Mouse (Mus musculus): ENCODE data around the gene Gcn1l1. TPM values are rescaled to one million over a fixed set of nuclear protein-coding genes. Genes with fewer than 3 reads are reported as not detected.

Gene Gcn1l1
- polyA plus RNA-seq, 1 experiment from 2014 or later: 41.7 TPM

DNA sequence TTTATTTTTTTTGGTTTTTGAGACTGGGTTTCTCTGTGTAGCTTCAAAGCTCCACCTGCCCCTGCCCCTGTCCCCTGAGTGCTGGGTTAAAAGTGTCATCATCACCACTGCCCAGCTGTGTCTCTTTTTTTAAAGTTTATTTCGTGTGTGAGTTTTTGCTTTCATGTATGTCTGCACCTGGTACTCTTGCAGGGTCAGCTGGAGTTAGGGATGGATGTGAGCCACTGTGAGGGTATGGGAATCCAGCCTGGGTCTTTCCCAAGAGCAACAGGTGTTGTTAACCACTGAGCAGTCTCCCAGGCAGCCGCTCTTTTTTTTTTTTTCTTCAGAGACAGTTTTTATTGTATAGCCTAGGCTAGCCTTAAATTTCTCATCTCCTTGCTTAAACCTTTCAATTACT lies 21.7 kb downstream of the Gcn1l1 start:
- 91% methylated on average over 2 of the region's 2 CpGs for WGBS
- Histone ChIP-seq H3K36me3 (ENCODE audit: poor library complexity, severe bottlenecking) (peaks cover 98% of the 10 kb centered on the region), H3K4me1 (0 out of 2 replicates have a peak, but pooled peaks cover 6% of the 10 kb centered on the region), H3K4me2 (no peak overlapping the region), H3K9ac (no peak overlapping the region), H3K4me3 (no peak overlapping the region), H3K27me3 (no peaks in the 10 kb centered on the region), H3K27ac (no peak overlapping the region), H3K9me3 (replicated peaks) (peaks cover 16% of the 10 kb centered on the region)
- no peak for ATAC-seq

DNA sequence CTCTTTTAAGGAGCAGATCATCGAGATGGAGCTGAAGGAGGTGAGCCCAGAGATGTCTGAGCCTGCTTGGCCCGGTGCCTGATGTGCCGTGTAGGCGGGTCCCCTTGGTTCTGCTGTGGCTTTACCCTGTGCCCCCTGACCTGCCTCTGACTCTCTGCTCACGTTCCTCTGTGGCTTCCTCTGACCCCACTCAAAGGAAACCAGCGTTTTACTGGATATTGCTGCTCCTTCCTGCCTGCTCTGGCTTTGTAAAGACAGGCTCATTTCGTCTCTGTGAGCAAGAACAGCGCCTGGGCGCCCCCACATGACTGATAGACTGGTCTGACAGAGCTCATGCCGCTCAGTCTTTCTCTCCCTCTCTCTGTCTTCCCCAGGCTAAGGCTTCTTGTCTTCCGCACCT lies 26.0 kb downstream of the Gcn1l1 start:
- H3K9me3 ChIP-seq (replicated peaks): no peaks in the 10 kb centered on the region
- peaks cover 98% of the 10 kb centered on the region for H3K36me3 ChIP-seq (ENCODE audit: poor library complexity, severe bottlenecking)
- no peak overlapping the region for H3K4me3 ChIP-seq
- H3K27me3 ChIP-seq: no peaks in the 10 kb centered on the region
- no peak overlapping the region for H3K27ac ChIP-seq
- 0 out of 2 replicates have a peak, but pooled peaks cover 5% of the 10 kb centered on the region for H3K4me1 ChIP-seq
- H3K4me2 ChIP-seq: no peak overlapping the region
- ATAC-seq: no peak
- H3K9ac ChIP-seq: no peak overlapping the region
- WGBS: 88% methylated on average over 11 of the region's 11 CpGs

DNA sequence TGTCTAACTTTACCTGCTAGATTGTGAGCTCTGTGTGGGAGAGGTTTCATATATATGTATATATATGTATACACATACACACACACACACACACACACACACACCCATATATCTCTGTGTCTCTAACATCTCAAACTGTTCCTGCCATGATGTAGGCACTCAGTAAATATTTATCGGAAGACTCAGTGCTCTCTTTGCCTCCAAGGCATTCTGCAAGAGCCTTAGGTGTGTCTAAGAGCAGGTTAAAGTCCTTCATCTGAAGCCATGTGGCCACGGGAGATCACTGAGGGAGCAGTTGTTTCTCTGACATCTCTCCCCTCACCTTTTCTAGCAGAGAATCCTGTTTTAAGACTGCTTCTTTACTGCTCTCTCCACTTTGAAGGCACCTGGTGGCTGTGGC lies 26.5 kb downstream of the Gcn1l1 start:
- no peak overlapping the region for H3K4me3 ChIP-seq
- WGBS: 92% methylated on average over 2 of the region's 2 CpGs
- no peaks in the 10 kb centered on the region for H3K27me3 ChIP-seq
- no peaks in the 10 kb centered on the region for H3K4me1 ChIP-seq
- H3K9ac ChIP-seq: no peak overlapping the region
- ATAC-seq: no peak
- H3K4me2 ChIP-seq: no peak overlapping the region
- H3K27ac ChIP-seq: no peak overlapping the region
- peaks cover 98% of the 10 kb centered on the region for H3K36me3 ChIP-seq (ENCODE audit: poor library complexity, severe bottlenecking)
- no peaks in the 10 kb centered on the region for H3K9me3 ChIP-seq (replicated peaks)

DNA sequence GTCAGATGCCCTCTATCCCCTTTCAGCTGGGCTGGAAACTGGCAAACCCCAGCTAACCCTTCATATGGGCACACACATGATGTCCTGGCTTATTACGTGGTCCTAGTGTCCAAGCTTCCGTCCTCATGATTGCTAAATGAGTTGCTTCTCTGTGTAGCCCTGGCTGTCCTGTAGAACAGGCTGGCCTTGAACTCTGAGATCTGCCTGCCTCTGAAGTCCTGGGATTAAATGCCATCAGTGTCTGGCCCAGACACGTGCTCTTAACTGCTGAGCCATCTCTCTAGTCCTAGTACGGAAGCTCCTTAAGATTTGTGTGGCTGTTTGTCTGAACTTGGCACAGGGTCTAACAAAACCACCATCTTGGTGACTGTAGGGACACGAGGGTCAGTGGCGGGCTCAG lies 38.5 kb downstream of the Gcn1l1 start:
- Histone ChIP-seq H3K27me3 (no peaks in the 10 kb centered on the region), H3K9ac (no peak overlapping the region), H3K36me3 (ENCODE audit: poor library complexity, severe bottlenecking) (peaks cover 87% of the 10 kb centered on the region), H3K4me2 (no peak overlapping the region), H3K9me3 (replicated peaks) (no peaks in the 10 kb centered on the region), H3K4me3 (no peak overlapping the region), H3K4me1 (no peaks in the 10 kb centered on the region), H3K27ac (no peak overlapping the region)
- no peak for ATAC-seq
- WGBS: 97% methylated on average over 6 of the region's 6 CpGs

DNA sequence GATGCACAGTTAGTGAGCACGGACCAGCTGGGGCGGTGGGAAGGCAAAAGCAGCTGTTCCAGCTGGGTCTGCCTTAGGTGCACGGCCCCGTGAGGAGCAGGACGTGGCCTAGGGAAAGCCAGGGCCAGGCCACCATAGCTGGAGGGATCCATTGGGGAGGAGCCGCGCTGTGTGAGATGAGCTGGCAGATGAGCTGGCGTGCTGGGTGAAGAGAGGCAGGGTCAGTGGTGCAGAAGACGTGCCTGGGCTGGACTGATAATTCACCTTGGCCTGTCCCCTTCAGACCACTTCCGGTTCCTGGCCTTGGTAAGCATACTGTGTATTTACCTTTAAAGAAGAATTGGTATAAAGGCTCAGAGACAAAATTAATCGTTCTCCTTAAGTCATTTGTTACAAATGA lies 46.5 kb downstream of the Gcn1l1 start:
- H3K9ac ChIP-seq: no peak overlapping the region
- peaks cover 98% of the 10 kb centered on the region for H3K36me3 ChIP-seq (ENCODE audit: poor library complexity, severe bottlenecking)
- 98% methylated on average over 11 of the region's 11 CpGs for WGBS
- H3K27me3 ChIP-seq: no peaks in the 10 kb centered on the region
- H3K4me1 ChIP-seq: no peaks in the 10 kb centered on the region
- ATAC-seq: no peak
- no peaks in the 10 kb centered on the region for H3K9me3 ChIP-seq (replicated peaks)
- H3K4me2 ChIP-seq: no peak overlapping the region
- H3K4me3 ChIP-seq: no peak overlapping the region
- no peak overlapping the region for H3K27ac ChIP-seq

DNA sequence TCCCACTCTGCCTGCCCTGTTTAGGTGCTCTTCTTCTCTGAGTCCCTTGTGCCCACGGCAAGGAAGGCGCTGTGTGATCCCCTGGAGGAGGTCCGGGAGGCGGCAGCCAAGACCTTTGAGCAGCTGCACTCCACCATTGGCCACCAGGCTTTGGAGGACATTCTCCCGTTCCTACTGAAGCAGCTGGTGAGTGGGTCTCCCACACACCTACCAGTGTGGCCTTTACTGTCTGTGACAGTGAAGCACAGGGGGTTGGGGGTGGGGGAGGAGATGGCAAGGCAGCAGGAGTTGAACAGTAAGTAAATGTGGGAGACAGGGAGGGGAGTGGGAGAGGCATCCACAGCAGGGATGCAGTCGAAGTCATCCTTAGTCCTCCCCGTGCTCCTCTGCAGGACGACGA lies 48.3 kb downstream of the Gcn1l1 start:
- H3K4me1 ChIP-seq: no peaks in the 10 kb centered on the region
- H3K9ac ChIP-seq: no peak overlapping the region
- no peak overlapping the region for H3K4me2 ChIP-seq
- 94% methylated on average over 9 of the region's 9 CpGs for WGBS
- no peaks in the 10 kb centered on the region for H3K27me3 ChIP-seq
- peaks cover 100% of the 10 kb centered on the region for H3K36me3 ChIP-seq (ENCODE audit: poor library complexity, severe bottlenecking)
- no peak overlapping the region for H3K27ac ChIP-seq
- no peak overlapping the region for H3K4me3 ChIP-seq
- ATAC-seq: no peak
- no peaks in the 10 kb centered on the region for H3K9me3 ChIP-seq (replicated peaks)

DNA sequence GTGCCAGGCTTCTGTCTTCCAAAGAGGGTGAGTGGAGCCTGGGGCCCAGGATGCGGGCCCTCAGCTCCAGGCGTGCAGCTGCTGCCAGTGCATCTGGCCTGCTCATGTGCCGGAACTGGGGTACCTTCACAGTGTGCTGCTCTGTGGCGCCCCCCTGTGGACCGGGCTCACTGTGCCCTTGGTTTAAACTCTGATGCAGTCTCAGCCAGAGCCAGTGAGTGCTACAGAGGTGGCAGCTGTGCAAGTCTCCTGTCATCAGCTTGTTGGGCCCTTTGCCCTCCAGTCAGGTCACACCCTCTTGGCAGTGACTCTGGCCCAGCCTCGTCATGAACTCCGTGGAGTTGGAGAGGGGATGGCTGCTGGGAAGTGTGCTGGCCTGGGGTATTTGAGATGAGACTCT lies 49.9 kb downstream of the Gcn1l1 start:
- H3K4me3 ChIP-seq: no peak overlapping the region
- WGBS: 85% methylated on average over 7 of the region's 7 CpGs
- no peaks in the 10 kb centered on the region for H3K4me1 ChIP-seq
- no peak overlapping the region for H3K27ac ChIP-seq
- no peaks in the 10 kb centered on the region for H3K27me3 ChIP-seq
- no peak overlapping the region for H3K4me2 ChIP-seq
- no peak for ATAC-seq
- H3K9ac ChIP-seq: no peak overlapping the region
- no peaks in the 10 kb centered on the region for H3K9me3 ChIP-seq (replicated peaks)
- peaks cover 100% of the 10 kb centered on the region for H3K36me3 ChIP-seq (ENCODE audit: poor library complexity, severe bottlenecking)

DNA sequence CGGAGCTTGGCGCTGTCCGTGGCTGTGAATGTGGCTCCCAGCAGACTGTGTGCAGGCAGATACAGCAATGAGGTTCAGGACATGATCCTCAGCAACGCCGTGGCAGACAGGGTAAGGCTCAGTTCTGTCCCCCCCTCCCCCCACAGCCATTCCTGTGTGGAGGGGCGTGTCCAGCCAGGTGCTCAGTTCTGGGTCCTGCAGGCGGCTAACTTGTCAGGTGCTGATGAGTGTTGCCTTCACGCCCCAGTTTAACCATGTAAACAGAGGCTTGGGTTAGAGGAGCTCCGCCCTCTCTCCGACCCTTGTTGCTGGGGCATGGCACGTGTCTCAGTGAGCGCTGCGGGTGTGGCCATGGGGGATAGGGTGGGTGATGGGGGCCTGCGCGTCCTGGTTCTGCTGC lies 54.6 kb downstream of the Gcn1l1 start:
- ATAC-seq: no peak
- H3K36me3 ChIP-seq (ENCODE audit: poor library complexity, severe bottlenecking): peaks cover 80% of the 10 kb centered on the region
- no peaks in the 10 kb centered on the region for H3K27me3 ChIP-seq
- H3K4me2 ChIP-seq: no peak overlapping the region
- H3K4me1 ChIP-seq: no peaks in the 10 kb centered on the region
- WGBS: 95% methylated on average over 15 of the region's 15 CpGs
- no peaks in the 10 kb centered on the region for H3K9me3 ChIP-seq (replicated peaks)
- no peak overlapping the region for H3K9ac ChIP-seq
- H3K4me3 ChIP-seq: no peak overlapping the region
- H3K27ac ChIP-seq: no peak overlapping the region

DNA sequence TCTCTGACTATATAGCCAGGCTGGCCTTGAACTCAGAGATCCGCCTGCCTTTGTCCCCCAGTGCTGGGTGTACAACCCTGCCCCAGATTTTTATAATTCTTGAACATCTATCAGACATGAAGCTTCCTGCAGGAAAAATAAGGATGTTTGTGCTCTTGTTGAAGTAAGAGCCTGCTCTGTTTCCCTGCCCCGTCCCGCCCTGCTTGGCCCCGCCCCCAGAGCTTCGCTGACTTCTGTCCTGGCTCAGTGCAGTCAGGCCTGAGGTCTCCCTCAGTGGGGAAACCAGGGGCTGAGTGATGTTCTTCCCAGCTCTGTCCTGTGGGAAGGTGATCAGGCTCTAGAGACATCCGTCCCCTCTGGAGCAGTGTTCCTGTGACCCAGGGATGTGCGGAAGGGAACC lies 57.6 kb downstream of the Gcn1l1 start:
- Histone ChIP-seq H3K9me3 (replicated peaks) (no peaks in the 10 kb centered on the region), H3K9ac (no peak overlapping the region), H3K4me2 (no peak overlapping the region), H3K4me3 (no peak overlapping the region), H3K36me3 (ENCODE audit: poor library complexity, severe bottlenecking) (peaks cover 51% of the 10 kb centered on the region), H3K4me1 (no peaks in the 10 kb centered on the region), H3K27me3 (no peaks in the 10 kb centered on the region), H3K27ac (no peak overlapping the region)
- WGBS: 90% methylated on average over 7 of the region's 7 CpGs
- ATAC-seq: no peak

DNA sequence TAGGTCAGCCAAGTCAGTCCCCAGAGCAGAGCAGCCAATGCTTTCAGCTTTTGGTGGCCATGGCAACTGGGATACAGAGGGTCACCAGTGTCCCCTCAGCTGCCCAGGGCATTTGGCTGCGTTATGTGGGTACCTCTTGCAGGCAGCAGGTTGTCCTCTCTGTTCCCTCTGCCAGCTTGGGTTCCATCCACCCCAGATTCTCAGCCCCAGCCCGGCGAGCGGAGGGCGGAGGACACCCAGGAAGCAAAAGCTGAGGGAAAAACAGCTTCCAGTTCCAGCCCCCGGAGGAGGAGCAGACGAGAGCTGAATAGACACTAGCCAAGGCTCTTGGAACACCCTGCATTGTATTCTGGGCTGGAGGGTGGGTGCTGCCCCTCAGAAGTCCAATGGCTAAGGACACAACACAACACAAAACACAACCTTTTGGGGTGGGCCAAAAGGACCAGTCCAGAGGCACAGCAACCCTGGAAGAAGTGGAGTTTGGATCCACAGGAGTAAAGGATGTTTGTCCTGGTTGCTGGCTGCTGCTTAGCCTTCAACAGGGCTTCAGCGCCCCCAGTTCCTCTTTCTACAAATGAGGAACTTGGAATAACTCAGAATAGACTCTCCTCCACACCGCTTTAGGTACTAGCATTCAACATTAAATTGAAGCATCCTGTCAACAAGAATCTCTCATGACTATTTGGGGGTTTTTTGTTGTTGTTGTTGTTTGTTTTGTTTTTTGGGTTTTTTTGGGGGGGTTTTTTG lies 58.8 kb downstream of the Gcn1l1 start:
- Histone ChIP-seq H3K4me1 (no peaks in the 10 kb centered on the region), H3K4me3 (no peak overlapping the region), H3K27me3 (no peaks in the 10 kb centered on the region), H3K36me3 (ENCODE audit: poor library complexity, severe bottlenecking) (peaks cover 39% of the 10 kb centered on the region), H3K27ac (no peak overlapping the region), H3K4me2 (no peak overlapping the region), H3K9me3 (replicated peaks) (no peaks in the 10 kb centered on the region), H3K9ac (no peak overlapping the region)
- 82% methylated on average over 9 of the region's 9 CpGs for WGBS
- no peak for ATAC-seq

DNA sequence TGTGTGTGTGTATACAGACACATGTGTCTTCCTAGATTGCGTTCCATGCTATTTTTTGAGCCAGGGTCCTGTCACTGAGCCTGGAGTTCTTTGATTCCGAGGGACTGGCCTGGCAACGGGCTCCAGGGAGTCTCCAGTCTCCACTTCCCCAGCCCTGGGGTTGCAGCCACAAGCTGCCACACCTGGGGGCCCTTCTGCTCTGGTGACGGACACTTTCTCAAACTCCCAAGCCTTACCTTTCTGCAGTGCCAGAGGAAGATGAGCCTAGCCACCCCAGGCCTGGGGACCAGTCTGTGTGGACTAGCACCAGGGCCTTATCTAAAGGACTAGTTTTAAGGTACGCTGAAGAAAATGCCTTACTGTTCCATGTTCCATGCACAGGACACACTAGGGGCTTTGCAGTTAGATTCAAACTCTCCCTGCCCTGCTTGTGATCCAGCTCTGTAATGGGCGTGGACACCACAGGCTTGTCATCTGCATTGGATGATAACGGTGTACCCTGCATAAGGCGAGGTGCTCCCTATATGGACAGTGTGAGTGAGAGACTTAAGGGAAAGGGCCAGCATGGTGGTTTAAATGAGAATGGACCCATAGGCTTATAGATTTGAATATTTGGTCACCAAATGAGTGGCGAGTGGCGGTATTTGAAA lies 61.3 kb downstream of the Gcn1l1 start:
- peaks cover 14% of the 10 kb centered on the region for H3K36me3 ChIP-seq (ENCODE audit: poor library complexity, severe bottlenecking)
- no peak overlapping the region for H3K27ac ChIP-seq
- no peak overlapping the region for H3K4me3 ChIP-seq
- H3K9ac ChIP-seq: 0 out of 2 replicates have a peak overlapping the region, but pooled peaks have one; percentile 6
- ATAC-seq: no peak
- no peaks in the 10 kb centered on the region for H3K27me3 ChIP-seq
- WGBS: 89% methylated on average over 10 of the region's 10 CpGs
- H3K9me3 ChIP-seq (replicated peaks): no peaks in the 10 kb centered on the region
- H3K4me2 ChIP-seq: no peak overlapping the region
- peaks cover 10% of the 10 kb centered on the region for H3K4me1 ChIP-seq

DNA sequence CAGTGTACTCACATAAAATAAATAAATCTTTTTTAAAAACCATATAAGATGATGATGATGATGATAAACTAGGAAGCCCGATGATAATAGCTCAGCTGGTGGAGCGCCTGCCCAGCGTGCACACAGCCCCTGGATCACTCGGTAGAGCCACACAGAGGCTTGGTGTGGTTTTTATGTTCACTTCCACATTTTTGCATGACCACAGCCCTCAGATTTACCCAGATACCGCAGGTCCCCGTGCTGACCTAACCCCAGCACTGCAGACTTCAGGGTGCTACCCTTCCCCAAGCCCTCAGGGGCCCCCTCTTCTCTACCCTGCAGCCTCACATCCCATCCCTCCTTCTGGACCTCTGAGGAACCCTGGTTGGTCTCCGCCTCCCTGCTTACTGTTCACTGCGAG lies 63.0 kb downstream of the Gcn1l1 start:
- Histone ChIP-seq H3K9ac (no peak overlapping the region), H3K4me2 (no peak overlapping the region), H3K36me3 (ENCODE audit: poor library complexity, severe bottlenecking) (peaks cover 2% of the 10 kb centered on the region; the same call in 1 of the 2 replicates), H3K9me3 (replicated peaks) (no peaks in the 10 kb centered on the region), H3K27me3 (no peaks in the 10 kb centered on the region), H3K27ac (no peak overlapping the region), H3K4me1 (peaks cover 18% of the 10 kb centered on the region), H3K4me3 (no peak overlapping the region)
- no peak for ATAC-seq
- WGBS: 79% methylated on average over 8 of the region's 8 CpGs

All from forebrain, embryonic 13.5 days (tissue).